Mouse (Mus musculus): ENCODE measurements around the gene Il10ra.

- TF ChIP-seq CTCF (IDR thresholded peaks at IDR 0.05; ENCODE audit: low read depth, low read length) (no peak), GATA1 (IDR thresholded peaks at IDR 0.05; ENCODE audit: borderline replicate concordance, low read length) (no peak), POLR2AphosphoS5 (IDR thresholded peaks at IDR 0.05; ENCODE audit: insufficient replicate concordance, low read depth, low read length) (no peak), TAL1 (conservative IDR thresholded peaks at IDR 0.05; ENCODE audit: low read depth, low read length) (no peak), GATA2 (IDR thresholded peaks at IDR 0.05; ENCODE audit: borderline replicate concordance, low read depth, low read length) (no peak)
Measured at GRCm38 (mm10) chr9:45255967-45256366, 13.0 kb downstream of the Il10ra start.
